ENCODE assay signal across 20 mouse cellular contexts in genomic region chr4:154511767-154512166, GRCm38 (mm10).
DNase-seq lines count a peak whose midpoint lies in the region; ATAC-seq and TF ChIP-seq lines count a peak whose summit lies in the region.
"Had no signal": no experiment of that assay in that cellular context is flagged by ENCODE, and none has a peak within 500 bp of the region (broad histone marks: within the 10 kb centered on the region; RNA-seq: fewer than 3 reads in every experiment).

No protein-coding gene starts in this region.

- peak overlapping the region; percentile 56; the same call in 1 of the 2 replicates for H3K27ac ChIP-seq in hindbrain, embryonic 10.5 days
- no peak overlapping the region for H3K27ac ChIP-seq in hindbrain, embryonic 11.5 days (ENCODE audit: low read depth, low read length)
- H3K27ac ChIP-seq in forebrain, embryonic 14.5 days (ENCODE audit: low read depth, low read length) = peak overlapping the region; percentile 55; the same call in 1 of the 2 replicates
- peak overlapping the region; percentile 77 for H3K27ac ChIP-seq in stomach, postnatal 0 days (replicated peaks)
- H3K27ac ChIP-seq: kidney, postnatal 0 days; liver, embryonic 14.5 days; midbrain, embryonic 13.5 days; neural tube, embryonic 13.5 days had no signal

- peak; percentile 58 for TF ChIP-seq EP300 in stomach, postnatal 0 days (optimal IDR thresholded peaks at IDR 0.05)

- peak; percentile 40 for DNase-seq in adrenal gland, postnatal 10 days
- no peak for DNase-seq in adrenal gland, postnatal 25 days
- no peak for DNase-seq in hindbrain, embryonic 10.5 days (ENCODE audit: low spot score)
- DNase-seq in hindbrain, embryonic 11.5 days (ENCODE audit: low spot score) = no peak
- DNase-seq in forebrain, embryonic 14.5 days (ENCODE audit: low spot score) = no peak
- no peak for DNase-seq in stomach, postnatal 0 days (ENCODE audit: low spot score)
- DNase-seq in cerebellum, postnatal 25 days = no peak
- DNase-seq in kidney, adult 9 months = no peak
- DNase-seq: adrenal gland, adult 2 months; cerebellum, adult 9-11 months; gastrocnemius, postnatal 10 days; heart, adult 11 months; right cerebral cortex, postnatal 25 days; thymus, postnatal 14 days had no signal

- TF ChIP-seq CTCF in stomach, postnatal 0 days (IDR thresholded peaks at IDR 0.05; ENCODE audit: low read depth) = no peak

- H3K4me1 ChIP-seq in hindbrain, embryonic 10.5 days (replicated peaks) = peaks cover 70% of the 10 kb centered on the region
- H3K4me1 ChIP-seq in hindbrain, embryonic 11.5 days (replicated peaks; ENCODE audit: control insufficient read depth, insufficient read depth, low read length) = peaks cover 2% of the 10 kb centered on the region; the same call in 1 of the 2 replicates
- peaks cover 47% of the 10 kb centered on the region for H3K4me1 ChIP-seq in forebrain, embryonic 14.5 days (ENCODE audit: control insufficient read depth, insufficient read depth, low read length)
- H3K4me1 ChIP-seq in stomach, postnatal 0 days (replicated peaks; ENCODE audit: control insufficient read depth, insufficient read depth) = no peaks in the 10 kb centered on the region; the same call in none of the 2 replicates

- H3K36me3 ChIP-seq in hindbrain, embryonic 10.5 days = no peaks in the 10 kb centered on the region
- no peaks in the 10 kb centered on the region for H3K36me3 ChIP-seq in hindbrain, embryonic 11.5 days (ENCODE audit: control insufficient read depth, insufficient read depth, low read length)
- H3K36me3 ChIP-seq in forebrain, embryonic 14.5 days (ENCODE audit: control insufficient read depth, insufficient read depth, low read length) = no peaks in the 10 kb centered on the region
- no peaks in the 10 kb centered on the region for H3K36me3 ChIP-seq in stomach, postnatal 0 days (ENCODE audit: control insufficient read depth, insufficient read depth, low read length)
- H3K36me3 ChIP-seq: hindbrain, embryonic 13.5 days; midbrain, embryonic 13.5 days; neural tube, embryonic 13.5 days had no signal

- H3K9me3 ChIP-seq in hindbrain, embryonic 10.5 days = no peaks in the 10 kb centered on the region
- H3K9me3 ChIP-seq in hindbrain, embryonic 11.5 days (ENCODE audit: control insufficient read depth, low read length) = no peaks in the 10 kb centered on the region
- H3K9me3 ChIP-seq in forebrain, embryonic 14.5 days (replicated peaks; ENCODE audit: control insufficient read depth, low read length) = no peaks in the 10 kb centered on the region
- H3K9me3 ChIP-seq in stomach, postnatal 0 days (ENCODE audit: control insufficient read depth, low read length) = no peaks in the 10 kb centered on the region
- H3K9me3 ChIP-seq: hindbrain, embryonic 13.5 days; midbrain, embryonic 13.5 days; neural tube, embryonic 13.5 days had no signal

- H3K4me3 ChIP-seq in hindbrain, embryonic 10.5 days = no peak overlapping the region
- H3K4me3 ChIP-seq in hindbrain, embryonic 11.5 days (ENCODE audit: low read depth, low read length) = no peak overlapping the region
- no peak overlapping the region for H3K4me3 ChIP-seq in forebrain, embryonic 14.5 days (ENCODE audit: low read depth, low read length)
- no peak overlapping the region for H3K4me3 ChIP-seq in stomach, postnatal 0 days (ENCODE audit: low read depth, low read length)
- H3K4me3 ChIP-seq: hindbrain, embryonic 13.5 days; midbrain, embryonic 13.5 days; neural tube, embryonic 13.5 days had no signal

- WGBS in hindbrain, embryonic 10.5 days = 50% methylated on average over 4 of the region's 4 CpGs
- WGBS in hindbrain, embryonic 11.5 days = 46% methylated on average over 4 of the region's 4 CpGs
- 19% methylated on average over 4 of the region's 4 CpGs for WGBS in forebrain, embryonic 14.5 days
- 46% methylated on average over 4 of the region's 4 CpGs for WGBS in stomach, postnatal 0 days

- H3K4me2 ChIP-seq in hindbrain, embryonic 11.5 days (replicated peaks; ENCODE audit: low read depth, low read length) = no peak overlapping the region
- H3K4me2 ChIP-seq in forebrain, embryonic 14.5 days (ENCODE audit: low read length) = no peak overlapping the region
- no peak overlapping the region for H3K4me2 ChIP-seq in stomach, postnatal 0 days (replicated peaks; ENCODE audit: low read depth)
- H3K4me2 ChIP-seq: hindbrain, embryonic 13.5 days; neural tube, embryonic 13.5 days had no signal

- ATAC-seq in hindbrain, embryonic 11.5 days (ENCODE audit: low FRiP score) = no peak
- ATAC-seq in forebrain, embryonic 14.5 days = no peak
- ATAC-seq in stomach, postnatal 0 days (ENCODE audit: low FRiP score, low TSS enrichment) = no peak
- ATAC-seq: lung, postnatal 0 days had no signal

- no peak overlapping the region for H3K9ac ChIP-seq in hindbrain, embryonic 11.5 days (ENCODE audit: low read depth, low read length)
- H3K9ac ChIP-seq in forebrain, embryonic 14.5 days (ENCODE audit: low read length) = no peak overlapping the region
- H3K9ac ChIP-seq in stomach, postnatal 0 days (ENCODE audit: low read length) = no peak overlapping the region
- H3K9ac ChIP-seq: liver, embryonic 14.5 days; midbrain, embryonic 13.5 days had no signal

- H3K27me3 ChIP-seq in hindbrain, embryonic 10.5 days (ENCODE audit: insufficient read depth, poor library complexity, severe bottlenecking) = peaks cover 94% of the 10 kb centered on the region
- peaks cover 23% of the 10 kb centered on the region for H3K27me3 ChIP-seq in hindbrain, embryonic 11.5 days (ENCODE audit: control insufficient read depth, insufficient read depth, low read length)
- no peaks in the 10 kb centered on the region for H3K27me3 ChIP-seq in forebrain, embryonic 14.5 days (replicated peaks; ENCODE audit: control insufficient read depth, insufficient read depth, low read length)
- no peaks in the 10 kb centered on the region for H3K27me3 ChIP-seq in stomach, postnatal 0 days (ENCODE audit: control insufficient read depth, insufficient read depth, low read length)
